Mouse (Mus musculus) lung, postnatal 0 days (tissue): ENCODE measurements around the gene Serpina1f. TPM values are rescaled to one million over a fixed set of nuclear protein-coding genes. Genes with fewer than 3 reads are reported as not detected.
"Not testable (repeated sequence)": the region's sequence is repeated elsewhere in the genome, so short reads cannot be mapped to it uniquely, and the experiment has no call there.

ENCODE experiments used
- ATAC-seq: fragments of 200-750 bp; cut with Nextera tagmentation; 2 replicates; pipeline ENCODE4 v1.8.0; 2017; ENCODE audit warnings: moderate library complexity
- DNase-seq: peaks from one replicate; pipeline ENCODE4 v3.0.0-alpha.2; 2016; ENCODE audit warnings: low spot score
- H3K27ac ChIP-seq: fragments of 300-500 bp; sonication (generic); 2 replicates; pipeline ENCODE4 v1.5.1; 2014; ENCODE audit warnings: antibody characterized with exemption, mild to moderate bottlenecking, low read length, mixed read lengths
- H3K27me3 ChIP-seq: fragments of 300-500 bp; sonication (generic); replicated peaks from 2 replicates; pipeline ENCODE4 v1.6.1; 2014; ENCODE audit warnings: low read length, mixed read lengths; ENCODE audit not compliant: insufficient read depth
- H3K36me3 ChIP-seq: fragments of 300-500 bp; sonication (generic); 2 replicates; pipeline ENCODE4 v1.6.1; 2014; ENCODE audit warnings: low read length, mixed read lengths; ENCODE audit not compliant: insufficient read depth
- H3K4me1 ChIP-seq: fragments of 300-500 bp; sonication (generic); 2 replicates; pipeline ENCODE4 v1.6.1; 2014; ENCODE audit warnings: antibody characterized with exemption, low read depth, low read length, mixed read lengths; ENCODE audit not compliant: insufficient read depth
- H3K4me2 ChIP-seq: fragments of 300-500 bp; sonication (generic); replicated peaks from 2 replicates; pipeline ENCODE4 v1.6.1; 2014; ENCODE audit warnings: low read depth, mild to moderate bottlenecking, low read length, moderate library complexity, mixed read lengths
- H3K4me3 ChIP-seq: fragments of 300-500 bp; sonication (generic); 2 replicates; pipeline ENCODE4 v1.5.1; 2014; ENCODE audit warnings: low read depth, low read length
- H3K9ac ChIP-seq: fragments of 300-500 bp; sonication (generic); replicated peaks from 2 replicates; pipeline ENCODE4 v1.6.1; 2014; ENCODE audit warnings: low read depth, mild to moderate bottlenecking
- H3K9me3 ChIP-seq: fragments of 300-500 bp; sonication (generic); 2 replicates; pipeline ENCODE4 v1.6.1; 2016; ENCODE audit warnings: low read length, mixed read lengths
- CTCF ChIP-seq: IDR thresholded peaks from 2 replicates; pipeline ENCODE4 v1.5.1; 2016; ENCODE audit warnings: antibody characterized with exemption, mild to moderate bottlenecking
- EP300 ChIP-seq: IDR thresholded peaks from 2 replicates; pipeline ENCODE4 v1.6.1; 2016; ENCODE audit warnings: antibody characterized with exemption, mild to moderate bottlenecking, control low read depth
- WGBS: fragments of 180-500 bp; shearing (Covaris S2); extraction: QIAGEN DNeasy Blood & Tissue Kit; methylation state at CpG from one replicate; pipeline ENCODE4 v1.1.7; 2014; 5-methylcytosine and 5-hydroxymethylcytosine counted together
- polyA plus RNA-seq: library from polyadenylated mRNA; unstranded; fragments of >200 nt; fragmentation: Nextera tagmentation; extraction: Ambion mirVana; gene quantifications from 2 replicates; pipeline ENCODE4 v1.2.1, GENCODE M21; 2015

Serpina1f gene
- not detected in 2 replicates for polyA plus RNA-seq

DNA sequence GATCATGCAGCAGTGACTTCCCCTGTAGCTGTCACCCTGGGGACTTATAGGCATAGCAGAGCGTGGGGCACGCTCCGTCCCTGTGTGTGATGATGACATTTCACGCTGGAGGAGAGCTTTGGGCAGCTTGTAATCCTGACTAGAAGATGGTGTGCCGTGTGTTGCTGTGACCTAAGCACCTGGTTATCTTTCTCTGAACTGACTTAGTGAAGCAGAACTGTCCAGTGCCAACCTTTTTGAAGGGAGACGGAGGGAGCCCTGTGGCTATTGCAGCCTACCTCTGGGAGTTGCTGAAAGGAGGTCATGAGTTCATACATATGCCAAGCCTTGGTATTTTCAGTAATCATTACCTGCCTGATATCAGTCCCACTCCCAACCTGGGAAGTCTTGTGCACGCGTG, at the start of gene Serpina1f:
Gene Serpina1f, minus strand, starts transcription at position 101 of the 400 bp plus-strand sequence.
- Histone ChIP-seq H3K36me3 (no peaks in the 10 kb centered on the region), H3K4me1 (no peaks in the 10 kb centered on the region), H3K27ac (no peak within 1 kb of the TSS), H3K4me3 (no peak within 1 kb of the TSS), H3K9me3 (no peaks in the 10 kb centered on the region), H3K27me3 (no peaks in the 10 kb centered on the region), H3K4me2 (no peak within 1 kb of the TSS), H3K9ac (no peak within 1 kb of the TSS)
- no peak for DNase-seq
- 83% methylated on average over 8 of the region's 8 CpGs for WGBS
- no peak for ATAC-seq
- TF ChIP-seq CTCF (no peak), EP300 (no peak)

DNA sequence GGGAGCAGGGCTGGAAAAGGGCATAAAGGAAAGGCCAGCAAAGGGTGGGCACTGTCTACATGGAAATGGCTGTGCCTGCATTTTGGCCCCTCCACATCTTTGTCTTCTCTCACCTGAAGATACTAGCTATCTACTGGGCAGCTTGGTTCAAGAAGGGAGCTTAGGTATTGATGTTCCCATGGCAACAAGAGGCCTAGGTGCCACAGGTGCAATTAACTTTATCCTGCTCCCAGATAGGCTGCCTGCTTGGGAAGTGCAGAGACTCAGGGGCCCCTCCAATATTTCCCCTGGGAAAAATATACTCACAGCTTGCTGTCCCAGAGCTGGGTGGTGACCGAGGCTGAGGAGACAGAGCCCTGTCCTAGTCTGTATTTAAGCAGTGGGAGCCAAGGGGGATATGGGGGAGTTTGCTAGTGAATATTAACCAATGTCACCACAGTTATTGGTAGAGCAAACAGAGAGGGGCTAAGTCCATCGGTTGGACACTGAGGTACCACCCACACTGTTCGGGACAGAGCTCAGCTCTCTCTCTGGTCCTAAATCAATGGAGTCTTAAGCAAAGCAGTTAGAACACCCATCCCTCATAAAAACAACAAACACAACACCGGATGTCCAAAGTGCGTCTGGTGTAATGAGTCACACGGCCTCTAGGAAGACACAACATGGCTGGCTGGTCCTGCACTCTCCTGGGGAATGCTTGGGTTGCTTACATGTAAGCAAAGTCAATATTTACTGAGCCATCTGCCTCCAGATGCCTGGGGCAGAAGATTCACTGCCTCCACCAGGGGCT, 42.7 kb upstream of the Serpina1f start:
- ATAC-seq, DNase-seq, H3K27ac ChIP-seq, H3K27me3 ChIP-seq, H3K9ac ChIP-seq, H3K4me2 ChIP-seq, H3K9me3 ChIP-seq, H3K4me3 ChIP-seq, H3K4me1 ChIP-seq, H3K36me3 ChIP-seq: not testable (repeated sequence)
- WGBS: 70% methylated on average over 5 of the region's 6 CpGs

DNA sequence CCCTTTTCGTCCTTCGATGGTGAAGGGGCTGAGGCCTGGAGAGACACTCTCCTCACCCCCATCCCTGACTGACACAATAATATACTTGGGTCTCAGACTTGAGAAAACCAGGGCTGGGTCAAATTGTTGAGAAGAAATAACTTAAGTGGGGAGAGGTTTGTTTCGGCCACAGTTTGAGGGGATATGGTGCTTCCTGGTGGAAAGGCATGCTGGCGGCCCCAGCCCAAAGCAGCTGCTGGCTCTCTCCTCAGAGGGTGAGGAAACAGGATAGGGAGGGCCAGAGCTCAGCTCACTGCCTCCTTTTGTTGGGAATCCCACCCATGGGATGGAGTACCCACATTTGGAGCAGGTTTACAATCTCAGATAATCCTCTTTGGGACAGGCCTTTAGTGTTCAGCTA, 40.2 kb upstream of the Serpina1f start:
- 79% methylated on average over 4 of the region's 4 CpGs for WGBS
- H3K36me3 ChIP-seq, H3K9me3 ChIP-seq, H3K9ac ChIP-seq, ATAC-seq, H3K4me3 ChIP-seq, H3K4me1 ChIP-seq, H3K4me2 ChIP-seq, H3K27me3 ChIP-seq, H3K27ac ChIP-seq, DNase-seq: not testable (repeated sequence)

DNA sequence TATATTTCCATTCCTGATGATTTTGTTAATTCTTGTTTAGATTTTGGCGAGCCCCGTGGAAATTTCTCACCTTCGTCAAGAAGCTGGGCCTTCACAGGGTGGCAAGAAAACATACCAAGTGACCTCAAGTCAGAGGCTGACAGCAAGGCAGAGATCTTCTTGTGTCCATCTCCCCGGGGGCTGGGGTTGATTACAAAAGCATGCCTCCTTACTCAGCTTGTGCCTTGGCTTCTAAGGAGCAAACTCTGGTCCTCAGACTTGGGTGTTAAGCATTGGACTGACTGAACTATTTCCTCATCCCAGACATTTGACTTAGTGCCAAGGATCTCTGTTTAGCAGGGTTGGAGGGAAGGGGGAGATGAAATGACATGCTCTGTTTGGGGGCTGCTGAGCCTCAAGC, 39.8 kb upstream of the Serpina1f start:
- not testable (repeated sequence) for ATAC-seq, H3K27me3 ChIP-seq, H3K27ac ChIP-seq, H3K9me3 ChIP-seq, H3K4me2 ChIP-seq, H3K9ac ChIP-seq, H3K4me1 ChIP-seq, H3K36me3 ChIP-seq, H3K4me3 ChIP-seq
- DNase-seq: peak; percentile 4
- 69% methylated on average over 4 of the region's 4 CpGs for WGBS

DNA sequence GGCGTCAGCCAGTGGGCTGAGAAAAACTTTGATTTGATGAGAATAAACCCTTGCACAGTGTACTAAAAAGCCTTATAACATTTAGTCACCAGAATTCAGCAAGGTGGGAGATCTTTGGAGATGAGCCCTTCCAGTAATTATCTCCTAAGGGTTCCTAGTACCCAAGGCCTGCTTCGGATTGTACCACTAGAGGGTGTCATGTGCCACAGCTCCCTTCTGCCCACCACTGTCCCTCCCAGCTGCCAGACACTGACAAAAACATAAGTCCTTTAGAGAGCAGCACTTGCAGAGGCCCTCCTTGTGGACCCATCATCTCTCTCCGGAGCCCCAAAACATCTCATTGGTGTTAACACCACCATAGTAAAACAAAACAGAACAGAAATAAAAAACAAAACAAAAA, 16.2 kb upstream of the Serpina1f start:
- ATAC-seq (no peak), DNase-seq (no peak)

DNA sequence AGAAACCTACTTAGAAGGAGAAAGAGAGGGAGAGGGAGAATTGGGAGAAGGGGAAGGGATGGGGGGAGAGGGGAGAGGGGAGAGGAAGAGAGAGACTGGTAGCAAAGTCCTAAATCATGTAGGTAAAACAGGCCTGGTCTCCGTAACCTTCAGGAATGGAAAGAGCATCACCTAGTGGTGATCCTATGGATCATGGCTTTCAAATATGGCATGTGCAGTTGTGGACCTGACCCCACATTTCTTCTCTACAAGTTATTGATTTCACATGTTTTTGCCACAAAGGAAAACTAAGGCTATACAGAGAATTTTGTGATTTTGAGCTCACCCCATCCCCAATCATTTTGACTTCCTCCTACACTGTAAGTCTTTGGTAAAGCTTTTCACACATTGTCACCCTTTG, 15.1 kb upstream of the Serpina1f start:
- no peak overlapping the region for H3K4me3 ChIP-seq
- no peak overlapping the region for H3K9ac ChIP-seq

More for the DNA sequence above, 16.2 kb upstream of the Serpina1f start:
- H3K36me3 ChIP-seq: no peaks in the 10 kb centered on the region
- no peak overlapping the region for H3K9ac ChIP-seq
- H3K27me3 ChIP-seq: no peaks in the 10 kb centered on the region
- WGBS: 74% methylated on average over 3 of the region's 3 CpGs
- H3K4me3 ChIP-seq: no peak overlapping the region
- no peak overlapping the region for H3K4me2 ChIP-seq
- no peaks in the 10 kb centered on the region for H3K9me3 ChIP-seq
- no peaks in the 10 kb centered on the region for H3K4me1 ChIP-seq
- no peak overlapping the region for H3K27ac ChIP-seq
- peak; percentile 20 for TF ChIP-seq CTCF
- no peak for TF ChIP-seq EP300

DNA sequence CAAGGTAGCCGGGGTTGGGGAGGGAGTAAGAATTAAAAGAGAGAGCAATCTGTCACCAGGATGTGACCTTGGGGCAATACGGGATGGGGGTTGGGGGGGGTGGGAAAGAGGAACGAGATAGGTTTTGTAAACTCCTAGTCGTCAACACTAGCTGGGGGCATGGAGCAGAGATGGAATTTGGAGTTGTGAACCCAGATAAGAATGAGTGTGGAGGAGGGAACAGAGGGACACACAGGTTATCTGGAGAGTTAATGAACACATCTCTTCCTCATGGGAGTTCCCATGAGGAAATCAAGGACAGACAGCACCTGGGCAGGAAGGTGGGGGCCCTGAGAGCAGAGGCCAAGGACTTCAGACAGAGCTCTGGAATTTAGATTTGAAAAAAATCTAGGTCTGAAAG, 10.8 kb upstream of the Serpina1f start:
- Histone ChIP-seq H3K27me3 (no peaks in the 10 kb centered on the region), H3K36me3 (no peaks in the 10 kb centered on the region), H3K4me3 (no peak overlapping the region), H3K4me2 (no peak overlapping the region), H3K9ac (no peak overlapping the region), H3K9me3 (no peaks in the 10 kb centered on the region), H3K27ac (no peak overlapping the region), H3K4me1 (no peaks in the 10 kb centered on the region)
- no peak for DNase-seq
- TF ChIP-seq EP300 (no peak), CTCF (no peak)
- no peak for ATAC-seq
- WGBS: 29% methylated on average over 4 of the region's 4 CpGs

More for the DNA sequence above, 15.1 kb upstream of the Serpina1f start:
- no peak overlapping the region for H3K4me2 ChIP-seq
- H3K27me3 ChIP-seq: no peaks in the 10 kb centered on the region
- no peaks in the 10 kb centered on the region for H3K36me3 ChIP-seq
- no peak overlapping the region for H3K27ac ChIP-seq
- DNase-seq (peak; percentile 16), ATAC-seq (no peak)
- peak; percentile 73 for TF ChIP-seq CTCF
- no peak for TF ChIP-seq EP300
- no peaks in the 10 kb centered on the region for H3K4me1 ChIP-seq
- WGBS: 63% methylated on average over 1 of the region's 1 CpGs
- H3K9me3 ChIP-seq: no peaks in the 10 kb centered on the region
